Mouse (Mus musculus): ENCODE measurements around the gene Cdkl4. TPM values are rescaled to one million over a fixed set of nuclear protein-coding genes. Genes with fewer than 3 reads are reported as not detected.
"Not testable (repeated sequence)": the region's sequence is repeated elsewhere in the genome, so short reads cannot be mapped to it uniquely, and the experiment has no call there.

The Cdkl4 gene
- polyA plus RNA-seq, 1 experiment from 2014 or later, result 4.7 TPM

DNA sequence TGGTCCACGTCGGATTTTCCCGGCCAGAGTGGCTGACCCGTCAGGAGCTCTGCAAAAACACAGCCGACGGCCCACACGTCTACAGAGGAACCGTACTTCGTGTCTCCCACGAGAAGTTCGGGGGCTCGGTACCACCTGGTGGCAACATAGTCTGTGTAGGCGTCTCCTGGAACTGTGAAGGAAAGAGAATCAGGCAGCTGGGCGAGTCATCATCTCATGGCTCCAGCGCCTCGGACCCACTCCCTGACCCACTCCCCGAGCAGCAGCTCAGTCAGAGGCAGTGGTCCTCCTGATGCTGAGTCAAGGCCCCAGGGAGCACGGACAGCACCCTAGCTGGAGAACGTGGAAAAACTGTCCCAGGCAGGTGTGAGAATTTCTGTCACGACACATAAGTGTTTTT lies 34.0 kb downstream of the Cdkl4 start:
- no peak overlapping the region for H3K27ac ChIP-seq (replicated peaks)
- H3K4me3 ChIP-seq (replicated peaks), result no peak overlapping the region
- WGBS, result 84% methylated on average over 20 of the region's 20 CpGs
- no peak overlapping the region for H3K9ac ChIP-seq
- H3K27me3 ChIP-seq, result no peaks in the 10 kb centered on the region
- no peak for ATAC-seq (ENCODE audit: insufficient number of reproducible peaks, low FRiP score, low TSS enrichment, low read depth)
- no peaks in the 10 kb centered on the region for H3K9me3 ChIP-seq (replicated peaks)
- no peak overlapping the region for H3K4me2 ChIP-seq (replicated peaks)
- H3K4me1 ChIP-seq, result no peaks in the 10 kb centered on the region
- no peaks in the 10 kb centered on the region for H3K36me3 ChIP-seq

DNA sequence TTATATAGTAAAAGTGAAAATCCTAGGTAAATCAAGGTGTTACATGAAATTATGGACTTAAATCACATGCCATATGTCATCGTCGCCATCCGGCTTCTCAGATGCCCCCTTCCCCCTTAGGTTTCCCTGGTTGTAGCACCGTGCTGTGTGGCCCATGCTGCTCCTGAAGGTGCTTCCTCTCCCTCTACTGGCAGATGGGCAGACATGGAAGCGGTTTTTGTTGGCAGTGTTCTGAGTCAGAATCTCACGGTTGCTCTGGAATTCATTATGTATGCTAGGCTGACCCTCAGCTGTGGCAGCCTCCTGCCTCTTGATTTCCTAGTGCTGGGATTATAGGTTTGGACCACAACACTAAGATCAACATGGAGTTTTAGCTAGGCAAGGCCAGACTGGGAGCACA lies 40.5 kb downstream of the Cdkl4 start:
- H3K4me3 ChIP-seq (replicated peaks), result no peak overlapping the region
- no peak overlapping the region for H3K4me2 ChIP-seq (replicated peaks)
- ATAC-seq (ENCODE audit: insufficient number of reproducible peaks, low FRiP score, low TSS enrichment, low read depth), result no peak
- no peaks in the 10 kb centered on the region for H3K36me3 ChIP-seq
- H3K4me1 ChIP-seq, result no peaks in the 10 kb centered on the region
- no peaks in the 10 kb centered on the region for H3K9me3 ChIP-seq (replicated peaks)
- H3K27ac ChIP-seq (replicated peaks), result no peak overlapping the region
- 54% methylated on average over 6 of the region's 6 CpGs for WGBS
- no peak overlapping the region for H3K9ac ChIP-seq
- no peaks in the 10 kb centered on the region for H3K27me3 ChIP-seq

DNA sequence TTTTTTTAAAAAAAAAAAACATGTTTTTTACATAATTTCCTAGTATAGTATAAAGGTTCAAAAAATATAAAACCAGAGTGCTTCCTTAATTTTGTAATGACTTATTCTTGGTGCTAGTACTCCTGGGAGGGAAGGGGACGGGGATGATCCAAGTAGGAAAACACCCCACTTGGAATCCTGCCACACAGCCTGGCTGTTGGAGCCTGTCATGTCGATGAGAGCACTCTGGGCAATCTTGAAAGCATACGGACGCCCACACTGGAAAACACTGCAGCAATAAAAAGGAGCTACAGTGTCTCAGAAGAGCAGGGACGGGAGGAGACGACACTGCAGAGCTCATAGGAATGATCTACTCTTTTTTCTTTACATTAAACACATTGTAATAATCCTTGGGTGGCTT lies 42.0 kb downstream of the Cdkl4 start:
- H3K36me3 ChIP-seq, result no peaks in the 10 kb centered on the region
- ATAC-seq (ENCODE audit: insufficient number of reproducible peaks, low FRiP score, low TSS enrichment, low read depth), result no peak
- WGBS, result 63% methylated on average over 6 of the region's 6 CpGs
- H3K4me3 ChIP-seq (replicated peaks), result no peak overlapping the region
- no peaks in the 10 kb centered on the region for H3K4me1 ChIP-seq
- no peak overlapping the region for H3K4me2 ChIP-seq (replicated peaks)
- H3K27me3 ChIP-seq, result no peaks in the 10 kb centered on the region
- H3K9me3 ChIP-seq (replicated peaks), result no peaks in the 10 kb centered on the region
- H3K27ac ChIP-seq (replicated peaks), result no peak overlapping the region
- H3K9ac ChIP-seq, result no peak overlapping the region

DNA sequence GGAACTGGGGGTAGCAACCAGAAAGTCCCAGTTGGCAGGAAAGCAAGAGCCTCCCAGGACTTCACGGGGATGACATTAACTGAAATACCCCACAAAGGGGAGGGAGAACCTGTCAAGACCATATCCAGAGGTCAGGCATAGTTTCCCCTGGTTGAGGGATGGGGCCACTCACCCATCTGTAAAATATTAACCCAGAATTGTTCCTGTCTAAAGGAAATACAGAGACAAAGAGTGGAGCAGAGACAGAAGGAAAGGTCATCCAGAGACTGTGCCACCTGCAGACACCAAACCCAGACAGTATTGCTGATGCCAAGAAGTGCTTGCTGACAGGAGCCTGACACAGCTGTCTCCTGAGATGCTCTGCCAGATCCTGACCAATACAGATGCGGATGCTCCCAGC lies 46.3 kb downstream of the Cdkl4 start:
- H3K9me3 ChIP-seq (replicated peaks); H3K36me3 ChIP-seq; H3K9ac ChIP-seq; H3K27me3 ChIP-seq; H3K4me1 ChIP-seq; H3K4me2 ChIP-seq (replicated peaks); H3K4me3 ChIP-seq (replicated peaks); H3K27ac ChIP-seq (replicated peaks); ATAC-seq (ENCODE audit: insufficient number of reproducible peaks, low FRiP score, low TSS enrichment, low read depth): not testable (repeated sequence)
- WGBS, result 60% methylated on average over 2 of the region's 2 CpGs

DNA sequence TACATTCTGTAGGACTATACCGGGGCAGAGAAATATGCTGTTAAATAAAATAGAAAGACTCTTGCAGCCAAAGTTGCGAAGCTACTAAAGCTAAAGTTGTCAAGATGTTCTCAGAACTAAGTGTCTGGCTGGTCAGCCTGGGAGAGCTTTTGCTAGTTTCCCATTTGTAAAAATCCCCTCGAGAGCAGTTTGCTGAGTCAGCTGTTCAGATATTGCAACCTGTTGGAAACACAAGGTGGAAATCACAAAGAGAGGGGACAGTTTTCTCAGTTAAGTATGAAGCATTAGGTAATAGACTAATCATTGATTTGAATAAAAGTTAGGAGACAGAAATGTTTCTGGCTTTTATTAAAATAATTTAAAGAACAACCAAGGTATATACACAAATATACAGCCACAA lies 54.4 kb downstream of the Cdkl4 start:
- H3K9me3 ChIP-seq (replicated peaks), result no peaks in the 10 kb centered on the region
- H3K36me3 ChIP-seq, result no peaks in the 10 kb centered on the region

DNA sequence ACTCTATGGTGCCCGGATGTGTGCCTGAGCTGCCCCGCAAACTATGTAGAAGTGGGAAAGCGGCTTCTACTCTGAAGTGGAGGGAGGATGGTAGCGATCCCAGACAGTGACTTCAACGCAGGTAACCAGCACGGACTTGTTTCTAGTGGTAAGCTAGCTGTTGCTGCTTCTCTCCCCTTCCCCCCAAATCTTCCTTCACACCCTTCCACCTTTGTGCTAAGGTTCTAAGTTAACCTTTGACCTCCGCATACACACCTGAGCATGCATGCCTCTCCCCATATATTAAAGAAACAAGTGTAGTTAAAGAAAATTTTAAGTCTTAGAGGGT lies 55.4 kb downstream of the Cdkl4 start:
- no peaks in the 10 kb centered on the region for H3K27me3 ChIP-seq
- H3K4me2 ChIP-seq (replicated peaks), result no peak overlapping the region
- no peaks in the 10 kb centered on the region for H3K36me3 ChIP-seq
- no peak overlapping the region for H3K27ac ChIP-seq (replicated peaks)
- no peak for ATAC-seq (ENCODE audit: insufficient number of reproducible peaks, low FRiP score, low TSS enrichment, low read depth)
- no peaks in the 10 kb centered on the region for H3K9me3 ChIP-seq (replicated peaks)
- no peaks in the 10 kb centered on the region for H3K4me1 ChIP-seq
- WGBS, result 58% methylated on average over 7 of the region's 7 CpGs
- no peak overlapping the region for H3K4me3 ChIP-seq (replicated peaks)
- H3K9ac ChIP-seq, result no peak overlapping the region

More for the DNA sequence above, 54.4 kb downstream of the Cdkl4 start:
- no peak overlapping the region for H3K4me3 ChIP-seq (replicated peaks)
- no peaks in the 10 kb centered on the region for H3K4me1 ChIP-seq
- 85% methylated on average over 3 of the region's 3 CpGs for WGBS
- H3K27ac ChIP-seq (replicated peaks), result no peak overlapping the region
- H3K27me3 ChIP-seq, result no peaks in the 10 kb centered on the region
- no peak overlapping the region for H3K4me2 ChIP-seq (replicated peaks)
- ATAC-seq (ENCODE audit: insufficient number of reproducible peaks, low FRiP score, low TSS enrichment, low read depth), result no peak
- H3K9ac ChIP-seq, result no peak overlapping the region

DNA sequence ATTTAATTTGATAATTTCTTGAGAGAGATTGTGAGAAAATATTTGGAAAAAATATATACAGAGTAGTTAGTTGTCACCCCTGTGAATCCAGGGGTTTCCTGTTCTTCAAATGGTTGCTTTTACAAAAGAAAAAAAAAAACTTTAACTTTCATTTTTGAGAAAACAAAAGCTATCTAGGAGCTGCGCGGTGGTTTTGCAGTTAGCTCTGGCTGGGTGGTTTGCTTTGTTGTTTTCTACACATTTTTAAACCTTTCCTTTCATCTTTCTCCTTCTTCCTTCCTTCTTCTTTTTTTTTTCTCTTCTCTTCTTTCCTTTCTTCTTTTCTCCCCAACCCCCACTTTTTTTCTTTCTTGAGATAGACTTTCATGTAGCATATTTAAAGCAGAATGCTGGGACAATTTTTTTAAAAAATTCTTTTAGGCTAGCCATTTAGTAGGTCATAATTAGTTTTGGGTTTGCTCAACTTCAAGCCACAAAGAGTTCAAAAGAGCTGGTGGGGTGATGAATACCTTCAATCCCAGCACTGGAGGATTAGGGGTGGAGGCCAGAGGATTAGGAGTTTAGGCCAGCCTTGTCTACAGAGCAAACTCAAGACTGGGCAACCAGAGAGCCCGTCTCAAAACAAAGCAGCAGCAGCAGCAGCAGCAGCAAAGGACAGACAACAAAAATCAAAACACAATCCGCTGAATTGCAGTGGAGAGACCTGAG lies 55.9 kb downstream of the Cdkl4 start:
- no peaks in the 10 kb centered on the region for H3K9me3 ChIP-seq (replicated peaks)
- H3K4me1 ChIP-seq, result no peaks in the 10 kb centered on the region
- H3K9ac ChIP-seq, result no peak overlapping the region
- H3K27me3 ChIP-seq, result no peaks in the 10 kb centered on the region
- no peak for ATAC-seq (ENCODE audit: insufficient number of reproducible peaks, low FRiP score, low TSS enrichment, low read depth)
- no peak overlapping the region for H3K4me2 ChIP-seq (replicated peaks)
- no peaks in the 10 kb centered on the region for H3K36me3 ChIP-seq
- 57% methylated on average over 4 of the region's 4 CpGs for WGBS
- H3K4me3 ChIP-seq (replicated peaks), result no peak overlapping the region
- H3K27ac ChIP-seq (replicated peaks), result no peak overlapping the region

DNA sequence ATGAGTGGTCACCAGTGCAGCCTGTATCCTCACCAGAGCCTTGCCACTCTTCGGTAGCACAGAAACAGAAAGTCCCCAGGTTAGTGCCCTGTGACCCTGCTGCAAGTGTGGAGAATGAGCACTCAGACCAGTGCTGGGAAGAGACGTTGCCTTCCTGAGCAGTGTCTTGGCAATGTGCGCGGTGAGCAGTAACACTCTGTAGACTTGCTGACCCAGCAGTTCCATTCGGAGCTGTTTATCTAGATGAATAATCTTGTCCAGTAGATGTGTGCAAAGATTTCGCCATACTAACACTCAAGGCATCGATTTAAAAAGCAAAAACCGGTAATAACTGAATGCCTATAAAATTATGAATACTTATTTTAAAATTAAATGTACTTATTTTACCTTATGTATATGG lies 57.1 kb downstream of the Cdkl4 start:
- Histone ChIP-seq H3K27ac (replicated peaks) (no peak overlapping the region), H3K9ac (no peak overlapping the region), H3K36me3 (no peaks in the 10 kb centered on the region), H3K4me3 (replicated peaks) (no peak overlapping the region), H3K4me2 (replicated peaks) (no peak overlapping the region), H3K9me3 (replicated peaks) (no peaks in the 10 kb centered on the region), H3K4me1 (no peaks in the 10 kb centered on the region), H3K27me3 (no peaks in the 10 kb centered on the region)
- 82% methylated on average over 8 of the region's 8 CpGs for WGBS
- ATAC-seq (ENCODE audit: insufficient number of reproducible peaks, low FRiP score, low TSS enrichment, low read depth), result no peak

DNA sequence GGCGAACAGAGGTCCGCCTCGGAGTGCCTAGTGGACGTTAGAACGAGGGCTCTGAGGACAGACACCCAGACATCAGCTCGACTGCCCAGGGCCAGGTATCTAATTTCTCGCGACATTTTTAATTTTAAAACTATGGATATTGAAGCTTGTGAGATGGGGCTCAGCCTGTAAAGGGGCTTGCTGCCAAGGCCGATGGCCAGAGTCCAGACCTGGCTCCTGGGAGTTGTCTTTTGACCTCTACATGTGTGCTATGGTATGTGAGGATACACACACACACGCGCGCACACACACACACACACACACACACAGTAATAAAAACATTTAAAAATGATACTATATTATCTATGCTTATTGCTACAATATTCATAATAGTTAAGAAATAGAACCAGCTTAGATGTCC lies 58.8 kb downstream of the Cdkl4 start:
- Histone ChIP-seq H3K9me3 (replicated peaks) (no peaks in the 10 kb centered on the region), H3K27ac (replicated peaks) (no peak overlapping the region), H3K4me1 (no peaks in the 10 kb centered on the region), H3K9ac (no peak overlapping the region), H3K36me3 (no peaks in the 10 kb centered on the region), H3K27me3 (no peaks in the 10 kb centered on the region), H3K4me2 (replicated peaks) (no peak overlapping the region), H3K4me3 (replicated peaks) (no peak overlapping the region)
- WGBS, result 91% methylated on average over 12 of the region's 12 CpGs
- ATAC-seq (ENCODE audit: insufficient number of reproducible peaks, low FRiP score, low TSS enrichment, low read depth), result no peak

DNA sequence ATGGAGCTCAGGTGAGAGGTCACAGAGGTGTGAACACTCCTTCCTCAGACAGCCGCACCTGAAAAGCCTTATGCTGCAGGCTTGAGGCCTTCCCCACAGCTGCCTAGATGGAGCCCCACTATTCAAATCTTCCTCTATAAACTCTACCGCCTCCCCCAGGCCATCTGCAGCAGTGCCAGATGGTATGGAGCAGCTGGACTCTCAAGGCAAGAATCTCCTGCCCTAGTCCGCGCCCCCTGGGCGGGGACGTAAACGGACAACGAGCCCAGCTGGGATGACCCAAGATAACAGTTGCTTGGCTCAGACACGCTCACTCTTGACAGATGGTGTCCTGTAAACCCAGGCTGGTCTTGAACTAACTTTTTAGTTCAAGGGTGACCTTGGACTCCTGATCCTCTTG lies 60.4 kb downstream of the Cdkl4 start:
- no peaks in the 10 kb centered on the region for H3K27me3 ChIP-seq
- H3K27ac ChIP-seq (replicated peaks), result no peak overlapping the region
- no peak overlapping the region for H3K4me2 ChIP-seq (replicated peaks)
- no peaks in the 10 kb centered on the region for H3K9me3 ChIP-seq (replicated peaks)
- 82% methylated on average over 9 of the region's 9 CpGs for WGBS
- no peak overlapping the region for H3K9ac ChIP-seq
- no peaks in the 10 kb centered on the region for H3K4me1 ChIP-seq
- no peak overlapping the region for H3K4me3 ChIP-seq (replicated peaks)
- no peaks in the 10 kb centered on the region for H3K36me3 ChIP-seq
- no peak for ATAC-seq (ENCODE audit: insufficient number of reproducible peaks, low FRiP score, low TSS enrichment, low read depth)

DNA sequence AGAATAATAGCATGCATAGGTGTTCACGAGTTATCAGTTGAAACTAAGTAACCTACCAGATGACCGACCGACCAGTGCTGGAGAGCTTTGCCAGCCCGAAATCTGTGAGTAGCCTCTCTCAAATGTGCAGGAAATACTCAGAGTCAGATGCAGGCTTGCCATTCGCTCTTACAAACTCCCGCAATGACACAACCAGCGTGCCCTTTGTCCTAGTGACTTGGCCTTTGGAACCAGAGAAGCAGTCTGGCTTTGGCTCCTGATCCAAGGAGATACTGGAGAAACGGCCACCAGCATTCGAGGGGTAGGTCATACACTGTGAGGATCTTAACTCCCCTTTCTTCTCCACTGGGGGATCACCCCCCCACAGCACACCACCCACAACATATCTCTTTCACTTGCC lies 61.7 kb downstream of the Cdkl4 start:
- WGBS, result 87% methylated on average over 9 of the region's 9 CpGs
- Histone ChIP-seq H3K9ac (no peak overlapping the region), H3K4me3 (replicated peaks) (no peak overlapping the region), H3K36me3 (no peaks in the 10 kb centered on the region), H3K9me3 (replicated peaks) (no peaks in the 10 kb centered on the region), H3K27ac (replicated peaks) (no peak overlapping the region), H3K4me1 (no peaks in the 10 kb centered on the region), H3K27me3 (no peaks in the 10 kb centered on the region), H3K4me2 (replicated peaks) (no peak overlapping the region)
- ATAC-seq (ENCODE audit: insufficient number of reproducible peaks, low FRiP score, low TSS enrichment, low read depth), result no peak

DNA sequence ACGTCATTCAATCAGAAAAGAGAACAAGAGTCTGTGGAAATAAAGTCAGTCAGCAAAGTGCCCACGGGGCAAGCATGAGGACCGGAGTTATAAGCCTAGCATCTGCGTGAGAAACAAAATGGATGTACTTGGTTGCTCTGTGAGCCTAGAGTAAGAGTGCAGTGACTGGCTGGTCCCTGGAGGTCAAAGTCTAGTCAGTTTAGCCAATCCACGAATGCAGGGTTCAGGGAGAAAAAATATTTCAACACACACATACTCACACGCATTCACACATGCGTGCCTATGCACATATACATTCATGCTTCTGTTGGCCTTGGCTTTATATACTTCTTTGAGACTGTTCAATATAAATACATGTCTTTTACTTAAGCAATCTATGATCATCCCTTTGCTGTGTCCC lies 62.1 kb downstream of the Cdkl4 start:
- H3K4me3 ChIP-seq (replicated peaks), result no peak overlapping the region
- 89% methylated on average over 7 of the region's 7 CpGs for WGBS
- H3K27me3 ChIP-seq, result no peaks in the 10 kb centered on the region
- no peak overlapping the region for H3K27ac ChIP-seq (replicated peaks)
- H3K36me3 ChIP-seq, result no peaks in the 10 kb centered on the region
- no peak for ATAC-seq (ENCODE audit: insufficient number of reproducible peaks, low FRiP score, low TSS enrichment, low read depth)
- no peaks in the 10 kb centered on the region for H3K4me1 ChIP-seq
- H3K9ac ChIP-seq, result no peak overlapping the region
- H3K9me3 ChIP-seq (replicated peaks), result no peaks in the 10 kb centered on the region
- no peak overlapping the region for H3K4me2 ChIP-seq (replicated peaks)

Measured in embryonic facial prominence, embryonic 15.5 days (tissue).